Mouse (Mus musculus) left cerebral cortex, postnatal 4 days (tissue): ENCODE measurements around the gene Glce. TPM values are rescaled to one million over a fixed set of nuclear protein-coding genes. Genes with fewer than 3 reads are reported as not detected.

Experiments used
- DNase-seq: peaks from one replicate; pipeline ENCODE4 v3.0.0-alpha.2; 2022
- intact Hi-C: fragments of 180-260 bp; cut with DNase I; formaldehyde crosslinking; loops from one replicate; pipeline ENCODE4 v1.15.1; 2025
- total RNA-seq, 2 experiments: library from RNA; stranded (reverse); gene quantifications; 2 replicates each; pipeline ENCODE4 v1.2.3; 2021

Gene Glce
- total RNA-seq, 2 experiments from 2014 or later: 28.2 to 29.2 TPM

DNA sequence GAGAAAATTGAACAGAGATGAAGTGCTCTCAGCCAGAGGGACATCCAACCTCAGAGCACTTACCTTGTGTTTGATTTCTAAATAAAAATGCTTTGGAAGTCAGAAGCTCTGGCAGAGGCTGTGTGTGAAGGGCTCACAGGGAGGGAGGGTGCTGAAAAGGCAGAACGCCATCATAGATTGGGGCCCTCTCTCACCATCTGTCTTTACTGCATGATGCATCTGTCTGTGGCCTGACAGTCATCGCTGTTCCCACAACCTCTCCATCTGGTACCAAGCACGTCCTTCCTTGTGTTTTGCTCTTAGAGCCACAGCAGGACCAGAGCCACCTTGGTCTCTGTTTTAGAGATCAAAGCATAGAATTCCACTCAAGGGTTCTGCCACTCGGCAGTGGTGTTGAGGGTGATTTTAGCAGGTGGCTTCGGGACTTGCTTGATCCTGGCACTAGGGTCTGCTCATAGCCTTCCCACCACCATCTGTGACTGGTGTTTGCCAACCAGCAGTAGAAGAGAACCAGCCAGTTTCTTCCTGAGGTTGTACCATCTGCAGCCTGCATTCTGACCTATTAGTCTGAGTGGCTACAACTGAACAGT is 3.6 kb upstream of the Glce start:
- DNase-seq: peak; percentile 69
- intact Hi-C loops: loop anchor here (10.0 kb wide), 1 partner anchor 89 kb away; no protein-coding TSS in a partner anchor

DNA sequence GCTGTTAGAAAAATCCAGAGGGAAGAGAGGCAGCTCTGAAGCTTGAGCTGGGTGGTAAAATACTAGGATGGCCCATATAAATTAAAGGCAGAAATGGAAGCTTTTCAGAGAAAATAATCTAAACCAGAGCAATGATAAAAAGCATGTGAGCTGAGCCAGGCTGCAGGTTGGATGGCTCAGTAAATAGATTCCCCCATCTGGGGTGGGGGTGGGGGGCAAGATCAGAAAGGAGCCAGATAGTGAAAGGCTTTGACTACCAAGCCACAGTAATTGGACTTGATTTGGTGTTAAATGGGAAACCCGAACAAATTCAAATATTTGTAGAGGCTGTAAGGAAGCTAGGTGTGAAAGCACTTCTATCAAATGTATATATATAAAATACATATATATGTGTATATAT is 1.8 kb upstream of the Glce start:
- peak; percentile 33 for DNase-seq
- intact Hi-C loops: loop anchor here (10.0 kb wide), 1 partner anchor 91 kb away; no protein-coding TSS in a partner anchor

DNA sequence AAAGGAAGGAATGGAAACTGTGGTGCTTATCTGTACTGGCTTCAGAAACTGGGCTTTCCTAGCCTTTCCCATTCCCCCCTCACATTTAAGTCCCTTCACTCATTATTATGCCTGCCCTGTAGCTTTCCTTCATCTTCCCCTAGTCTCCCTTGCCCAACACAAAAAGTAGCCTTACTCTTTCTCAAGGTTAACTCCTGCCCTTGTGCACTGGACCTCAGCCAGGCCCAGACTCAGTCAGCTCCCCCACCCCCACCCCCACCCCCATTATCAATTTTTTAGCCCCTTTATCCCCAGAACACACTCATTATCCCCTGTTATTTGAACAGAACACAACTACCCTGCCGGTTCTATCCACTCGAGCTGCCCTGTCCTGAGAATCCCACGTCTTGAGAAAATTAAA is 1.0 kb upstream of the Glce start:
- intact Hi-C loops: loop anchor here (10.0 kb wide), 1 partner anchor 91 kb away; no protein-coding TSS in a partner anchor

DNA sequence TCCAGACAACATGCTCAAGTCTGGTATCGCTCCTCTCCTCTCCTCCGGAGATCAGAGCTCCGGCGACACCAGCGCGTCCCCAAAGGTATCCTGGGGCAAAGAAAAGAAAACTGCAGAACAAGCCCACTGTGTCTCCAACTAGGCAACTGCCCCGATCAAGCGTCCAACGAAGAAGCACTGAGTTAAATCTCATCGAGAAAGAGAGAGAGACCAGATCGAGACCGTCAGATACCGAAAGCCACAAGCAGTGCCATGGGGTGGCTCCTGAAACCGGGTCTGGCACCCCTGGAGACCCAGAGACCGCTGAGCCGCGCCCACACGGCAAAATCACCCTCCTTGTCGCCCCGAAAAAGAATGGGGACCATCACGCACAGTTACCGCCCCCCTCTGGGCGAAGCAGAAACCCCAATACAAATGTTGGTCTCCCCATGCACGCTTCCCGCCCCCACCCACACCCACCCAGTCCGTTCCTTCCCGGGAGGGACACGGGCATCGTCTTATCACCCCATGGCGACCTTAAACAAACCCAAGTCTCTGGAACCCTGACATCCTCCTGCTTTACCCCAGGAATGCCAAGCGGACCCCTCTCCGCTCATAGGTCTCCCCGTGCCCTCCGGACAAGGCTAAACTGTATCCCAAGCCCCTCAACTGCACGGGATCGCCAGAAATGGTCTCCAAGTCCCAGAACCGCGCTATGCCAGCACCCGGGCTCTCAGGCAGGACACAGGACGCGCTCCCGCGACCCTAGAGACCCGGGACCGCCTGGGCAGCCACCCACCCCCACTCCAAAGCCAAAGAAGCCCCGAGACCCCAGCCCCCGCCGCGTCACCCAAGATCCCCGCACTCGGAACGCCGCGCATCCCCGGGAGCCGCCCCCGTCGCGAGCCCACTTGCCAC is 656 bp downstream of the Glce start:
- peak; percentile 43 for DNase-seq
- intact Hi-C loops: loop anchor here (10.0 kb wide), 1 partner anchor 93 kb away; no protein-coding TSS in a partner anchor

More for the DNA sequence above, 1.0 kb upstream of the Glce start:
- DNase-seq: peak; percentile 19

DNA sequence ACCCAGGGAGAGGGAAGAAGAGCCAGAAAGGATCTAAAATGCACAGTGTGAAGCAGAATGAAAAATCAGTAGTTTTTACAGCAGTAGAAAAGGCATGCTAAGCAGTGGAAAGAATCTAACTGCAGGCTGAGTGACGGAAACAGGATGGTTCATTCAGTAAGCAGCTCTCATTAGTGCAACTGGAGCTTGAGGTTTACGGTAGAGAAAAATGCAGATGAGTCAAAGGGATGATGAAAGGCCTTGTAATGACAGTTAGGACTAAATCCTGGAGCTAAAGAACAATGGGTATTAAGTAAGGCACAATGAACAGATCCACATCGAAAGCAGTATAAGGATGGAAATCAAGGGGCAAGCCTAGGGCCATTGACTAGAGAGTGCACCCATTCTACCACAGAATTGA is 3.7 kb downstream of the Glce start:
- intact Hi-C loops: loop anchor here (10.0 kb wide), 1 partner anchor 116 kb away; no protein-coding TSS in a partner anchor
- no peak for DNase-seq

DNA sequence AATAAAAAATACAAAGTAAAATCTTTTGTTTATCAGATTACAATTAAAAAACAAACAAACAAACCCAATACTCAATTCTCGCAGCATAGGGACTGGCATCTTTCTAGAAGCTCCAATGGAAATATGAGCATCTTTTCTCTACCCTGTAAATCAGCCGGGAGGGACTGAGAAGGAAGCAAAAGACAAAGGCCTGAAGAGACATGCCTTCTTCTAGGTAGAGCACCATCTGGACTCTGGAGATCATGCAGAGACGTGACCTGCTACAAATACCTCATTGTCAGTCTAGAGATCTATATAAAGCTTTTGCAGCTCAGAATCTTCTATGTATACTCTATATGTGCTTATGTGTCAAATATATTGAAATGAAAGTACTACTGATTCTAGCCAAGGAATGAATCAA is 6.6 kb downstream of the Glce start:
- no peak for DNase-seq
- intact Hi-C loops: loop anchor here (10.0 kb wide), 1 partner anchor 119 kb away; no protein-coding TSS in a partner anchor

DNA sequence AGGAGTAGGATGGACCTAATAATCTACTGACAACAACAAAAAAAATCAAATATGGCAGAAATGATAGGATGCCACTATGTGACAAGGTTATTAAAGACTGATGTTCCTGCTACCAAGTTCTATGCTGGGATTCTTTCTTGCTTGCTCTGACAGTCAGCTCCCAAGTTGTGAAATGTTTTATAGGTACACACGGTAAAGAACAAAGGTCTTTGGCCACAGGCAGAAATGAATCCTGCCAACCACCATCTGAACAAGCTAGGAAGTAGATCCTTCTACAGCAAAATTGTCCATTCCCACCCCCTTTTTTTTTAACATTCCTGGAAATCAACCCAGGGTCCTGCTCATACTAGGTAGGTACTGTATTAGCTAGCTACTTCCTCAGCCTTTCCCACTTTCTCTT is 25.9 kb downstream of the Glce start:
- intact Hi-C loops: no loop called here
- DNase-seq: no peak

DNA sequence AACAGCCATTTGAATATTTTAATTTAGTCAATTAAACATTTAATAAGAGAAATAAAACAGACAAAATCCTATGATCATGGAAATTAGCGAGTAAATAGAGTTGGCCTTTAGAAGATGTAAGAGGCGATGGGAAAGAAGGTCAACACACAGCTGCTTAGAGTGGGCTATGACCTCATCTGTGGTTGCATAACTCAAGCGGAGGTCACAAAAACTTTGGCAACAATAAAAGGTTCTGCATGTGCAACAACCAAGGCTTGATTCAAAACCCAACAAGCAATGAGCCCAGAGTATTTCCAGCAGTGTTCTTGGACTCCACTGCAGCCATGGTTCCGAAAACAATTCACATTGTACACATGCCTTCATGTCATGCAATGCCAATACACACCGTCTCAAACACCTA is 30.9 kb downstream of the Glce start:
- intact Hi-C loops: no loop called here
- DNase-seq: no peak

DNA sequence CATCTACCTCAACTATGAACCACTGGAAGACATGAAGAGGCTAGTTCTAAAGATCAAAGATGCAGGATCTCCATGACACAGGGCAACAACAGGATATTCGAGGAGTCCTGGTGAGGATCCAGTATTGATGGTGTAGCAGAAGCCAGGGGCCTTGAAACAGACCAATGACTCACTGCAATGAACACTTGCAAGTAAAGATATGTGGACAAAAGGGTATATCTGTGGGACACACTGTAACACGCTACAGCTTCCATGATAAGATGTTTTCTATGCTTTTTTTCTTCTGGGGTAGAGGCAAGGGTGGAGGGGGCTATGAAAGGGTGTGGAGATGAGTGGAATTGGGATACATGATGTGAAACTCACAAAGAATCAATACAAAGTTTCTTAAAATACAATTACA is 36.9 kb downstream of the Glce start:
- intact Hi-C loops: no loop called here
- no peak for DNase-seq

DNA sequence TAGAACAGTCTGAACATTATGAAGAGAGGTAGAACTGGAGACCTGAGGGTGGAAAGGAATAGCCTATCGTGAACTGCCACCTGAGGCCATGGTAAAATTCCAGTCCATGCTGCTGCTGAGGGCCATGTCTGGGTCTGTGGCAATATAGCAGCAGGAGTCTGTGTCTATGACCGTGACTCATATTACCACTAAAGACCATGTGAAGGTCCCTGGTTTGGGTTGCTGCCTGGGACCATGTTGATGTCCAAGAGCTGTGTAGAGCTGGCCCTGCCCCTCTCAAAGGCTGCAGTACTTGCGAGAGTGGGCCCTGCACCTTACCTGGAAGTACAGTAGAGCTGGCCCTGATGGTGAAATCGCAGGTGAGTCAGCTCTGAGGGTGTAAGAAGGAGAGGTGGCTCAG is 37.6 kb downstream of the Glce start:
- intact Hi-C loops: no loop called here

DNA sequence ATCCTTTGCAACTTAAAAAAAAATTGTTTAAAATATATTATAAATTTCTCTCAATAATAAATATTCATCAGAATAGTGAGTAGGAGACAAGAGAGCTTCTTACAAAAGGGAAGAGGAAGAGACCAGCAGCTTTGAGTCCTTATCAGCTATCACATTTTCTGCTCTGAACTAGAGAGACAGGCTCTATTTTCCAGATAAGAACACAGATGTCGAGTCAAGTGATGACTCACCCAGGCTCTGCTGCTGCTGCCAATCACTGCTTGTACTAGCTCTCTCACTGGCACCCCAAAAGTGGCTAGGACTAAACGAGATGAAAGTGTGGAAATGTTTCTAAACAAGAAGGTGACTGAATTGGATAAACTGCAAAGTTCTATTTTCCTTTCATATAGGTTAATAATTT is 39.5 kb downstream of the Glce start:
- no peak for DNase-seq
- intact Hi-C loops: no loop called here

More for the DNA sequence above, 37.6 kb downstream of the Glce start:
- DNase-seq: no peak

DNA sequence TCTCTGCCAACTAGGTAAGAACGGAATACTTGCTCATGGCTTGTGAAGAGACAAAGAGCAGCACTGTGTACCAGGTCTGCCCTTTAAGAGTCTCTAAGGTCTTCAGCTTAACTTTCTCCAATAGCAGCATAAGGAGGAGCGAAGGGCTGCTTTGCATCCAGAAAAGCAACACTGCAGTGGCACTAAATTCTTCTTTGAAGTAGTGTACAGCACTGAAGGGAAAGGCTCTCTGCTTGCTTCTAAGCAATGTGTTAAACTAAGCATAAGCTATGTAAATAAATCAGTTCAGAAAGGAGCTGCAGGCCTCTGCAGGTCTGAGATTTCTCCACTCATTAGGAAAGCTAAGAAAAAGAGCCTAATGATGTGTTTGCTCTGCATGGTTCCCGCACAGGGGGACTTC is 40.9 kb downstream of the Glce start:
- intact Hi-C loops: no loop called here
- DNase-seq: no peak

DNA sequence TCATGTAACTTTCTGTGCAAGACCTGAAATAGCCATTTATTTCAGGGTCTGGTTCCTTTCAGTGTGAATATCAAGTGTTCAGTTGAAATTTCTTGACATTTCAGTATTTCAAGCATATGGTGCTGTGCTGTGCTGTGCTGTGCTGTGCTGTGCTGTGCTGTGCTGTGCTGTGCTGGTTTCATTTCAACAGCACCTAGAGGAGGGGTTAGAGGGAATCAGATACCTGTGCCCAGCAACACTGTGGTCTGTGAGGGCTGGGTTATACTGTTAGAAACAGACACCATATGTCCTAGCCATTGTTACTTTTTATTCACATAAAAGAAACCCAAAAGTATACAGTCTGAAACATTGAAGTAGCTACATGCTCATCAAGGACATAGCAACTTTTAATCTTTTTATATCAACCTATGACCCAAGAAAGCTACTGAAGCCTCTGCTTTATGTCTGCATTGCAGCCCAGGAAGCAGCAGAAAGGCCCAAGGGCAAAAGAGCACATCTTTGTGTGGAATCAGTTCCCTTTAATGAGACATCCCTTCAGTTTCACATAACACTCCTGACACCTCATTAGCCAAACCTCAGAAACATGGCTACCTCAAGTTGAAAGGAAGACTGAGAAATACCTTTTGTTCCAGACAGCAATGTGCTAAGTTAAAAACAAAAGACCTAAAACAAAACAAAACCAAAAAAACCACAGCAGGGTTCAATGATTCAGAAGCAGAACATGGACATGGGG is 42.3 kb downstream of the Glce start:
- no peak for DNase-seq
- intact Hi-C loops: no loop called here

DNA sequence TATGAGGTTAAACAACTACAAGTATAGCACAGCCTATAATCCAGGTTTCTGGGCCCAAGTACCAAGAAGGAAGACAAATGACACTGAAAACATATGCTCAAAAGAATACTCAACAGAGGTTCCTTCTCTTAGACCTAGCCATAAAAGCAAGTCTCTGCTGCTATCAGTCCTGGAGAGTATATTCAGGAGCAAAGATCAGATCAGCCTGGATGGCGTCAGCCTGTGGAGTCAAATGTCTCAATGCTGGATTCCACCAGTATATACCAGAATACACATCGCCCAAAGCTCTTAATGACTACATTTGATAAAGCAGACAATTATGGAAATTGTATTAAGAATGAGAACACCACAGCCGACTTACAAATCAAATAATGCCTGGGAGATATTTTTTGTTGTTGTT is 60.2 kb downstream of the Glce start:
- intact Hi-C loops: no loop called here
- DNase-seq: no peak

DNA sequence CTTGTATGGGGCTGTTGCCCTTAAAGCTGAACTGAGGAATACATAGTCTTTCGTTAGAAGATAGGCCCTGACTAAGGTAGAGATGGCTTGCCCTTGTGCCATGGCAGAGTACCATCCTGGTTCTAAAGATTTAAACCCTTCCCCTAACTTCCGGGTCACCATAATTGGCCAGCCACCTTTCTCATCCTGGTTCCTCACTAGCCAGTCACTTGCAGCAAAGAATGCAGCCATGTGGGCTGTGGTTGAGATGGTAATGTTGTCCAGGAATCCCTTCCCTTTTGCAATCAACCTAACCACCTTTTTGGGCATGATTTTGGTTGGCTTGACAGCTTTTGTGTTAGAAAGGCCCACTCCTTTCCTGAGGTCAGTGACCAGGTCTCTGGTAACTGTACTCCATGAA is 62.0 kb downstream of the Glce start:
- DNase-seq: no peak
- intact Hi-C loops: no loop called here

DNA sequence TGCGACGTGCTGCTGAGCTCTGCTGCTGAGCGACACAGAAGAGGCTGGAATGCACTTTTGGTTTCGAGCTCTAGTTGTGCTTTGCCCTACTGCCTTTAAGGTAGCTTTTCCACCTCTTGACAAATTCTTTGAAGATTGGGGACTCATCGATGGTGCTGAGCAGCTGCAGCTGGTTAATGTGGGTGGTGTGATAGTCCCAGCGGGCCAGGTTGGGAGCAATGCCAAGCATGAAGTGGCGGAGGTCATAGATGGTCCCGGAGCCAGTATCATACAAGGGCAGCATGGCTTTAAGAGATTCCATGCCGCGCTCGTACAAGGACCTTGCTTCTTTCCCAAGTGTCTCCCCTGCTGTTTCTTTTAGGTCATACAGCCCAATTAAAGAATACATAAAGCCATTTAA is 62.5 kb downstream of the Glce start:
- no peak for DNase-seq
- intact Hi-C loops: no loop called here

DNA sequence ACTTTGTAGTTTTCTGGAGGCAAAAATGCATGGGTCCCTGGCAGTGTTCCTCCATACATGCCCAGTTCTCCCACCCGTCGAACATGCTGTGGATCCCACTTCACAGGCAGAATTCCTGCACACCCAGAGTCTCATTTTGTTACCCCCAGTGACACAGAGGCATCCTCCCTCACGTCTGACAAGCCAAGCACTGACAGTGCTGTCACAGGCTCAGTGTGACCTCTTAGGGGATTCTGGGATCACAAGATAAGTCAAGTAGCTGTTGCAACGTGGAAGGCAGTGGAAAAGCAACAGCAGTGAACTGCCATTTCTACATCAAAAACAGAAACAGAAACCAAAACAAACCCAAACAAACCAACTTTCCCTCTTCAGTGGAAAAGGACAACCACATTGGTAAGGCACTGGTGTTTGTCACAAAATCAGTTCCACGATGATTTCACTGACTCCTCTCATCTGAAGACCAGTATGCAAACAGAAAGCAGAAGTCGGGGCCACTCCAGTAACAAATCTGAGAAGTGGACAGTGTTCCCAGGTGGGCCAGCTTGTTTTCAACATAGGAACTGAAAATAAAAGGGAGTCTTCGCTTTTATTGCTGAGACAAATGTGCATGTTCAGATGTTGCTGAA is 64.5 kb downstream of the Glce start:
- intact Hi-C loops: no loop called here
- DNase-seq: no peak

DNA sequence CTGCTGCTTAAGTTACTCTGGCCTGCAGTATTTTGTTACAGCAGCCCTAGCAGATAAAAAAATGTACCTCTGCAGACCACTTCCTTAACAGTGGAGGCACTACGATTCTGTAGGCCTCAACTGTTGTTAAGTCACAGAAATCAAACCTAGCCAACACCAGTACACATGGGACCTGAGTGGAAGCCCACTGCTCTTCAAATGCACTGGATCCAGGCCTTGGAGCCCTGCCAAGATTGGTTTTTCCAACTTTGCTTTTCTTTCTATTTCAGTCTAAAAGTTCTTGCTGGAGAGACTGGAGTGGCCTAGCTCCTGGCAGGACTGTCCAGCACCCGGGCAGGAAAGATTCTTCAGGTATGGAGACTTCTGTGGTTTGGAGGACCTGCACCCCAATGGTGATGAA is 66.2 kb downstream of the Glce start:
- DNase-seq: no peak
- intact Hi-C loops: no loop called here

DNA sequence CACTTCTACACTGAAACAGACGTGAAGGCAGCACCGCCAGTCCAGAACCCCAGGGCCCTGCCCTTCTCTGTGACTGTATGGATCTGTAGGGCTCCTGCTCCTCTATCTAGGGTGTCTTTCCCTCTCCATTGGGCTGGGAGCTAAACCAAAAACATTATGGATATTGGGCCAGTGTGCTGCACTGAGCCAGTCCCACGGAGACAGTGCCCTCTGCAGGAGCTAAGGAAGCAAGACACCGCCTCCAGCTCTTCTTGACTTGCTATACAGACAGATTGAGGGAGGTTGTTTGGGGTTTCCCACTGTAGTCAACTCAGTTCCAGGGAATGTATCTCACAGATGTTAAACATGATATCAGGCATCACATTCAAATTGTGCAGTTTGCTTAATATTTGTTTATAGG is 71.7 kb downstream of the Glce start:
- intact Hi-C loops: no loop called here
- peak; percentile 40 for DNase-seq

DNA sequence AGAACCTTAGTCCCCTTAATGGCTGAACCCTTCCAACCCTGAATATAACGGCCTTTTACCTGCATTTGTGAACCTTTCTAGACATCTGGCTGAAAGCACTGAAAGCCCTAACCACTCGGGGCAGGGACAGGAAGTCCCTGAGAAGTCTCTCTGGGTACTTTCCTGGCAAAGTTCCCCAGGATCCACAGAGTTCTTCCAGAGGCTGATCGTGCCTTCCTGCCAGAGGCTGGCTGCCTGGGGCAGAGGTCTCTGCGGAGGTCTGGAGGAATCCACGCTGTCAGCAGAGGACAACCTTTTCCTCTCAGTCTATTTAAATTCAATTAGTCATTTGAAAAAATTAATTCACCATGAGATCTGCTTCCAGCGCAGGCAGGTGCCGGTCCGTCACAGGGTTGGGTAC is 73.3 kb downstream of the Glce start:
- intact Hi-C loops: no loop called here

DNA sequence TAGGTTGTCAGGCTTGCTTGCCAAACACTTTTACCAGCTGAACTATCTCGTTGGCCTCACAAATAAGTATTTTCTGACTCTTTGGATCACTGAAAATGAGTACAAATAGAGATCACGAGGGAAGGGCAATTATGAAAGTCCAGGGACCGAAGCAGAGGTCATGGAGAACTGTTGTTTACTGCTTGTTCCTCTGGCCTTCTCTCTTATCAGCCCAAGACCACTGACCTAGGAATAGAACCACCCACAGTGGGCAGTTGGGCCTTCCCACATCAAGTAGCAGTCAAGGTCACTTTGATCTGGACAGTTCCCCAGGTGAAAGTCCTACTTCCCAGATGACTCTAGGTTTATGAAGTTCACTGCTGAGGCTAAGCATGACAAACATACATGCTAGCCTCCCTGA is 80.3 kb downstream of the Glce start:
- intact Hi-C loops: loop anchor here (5.0 kb wide), 1 partner anchor 200 kb away; no protein-coding TSS in a partner anchor
- no peak for DNase-seq

More for the DNA sequence above, 73.3 kb downstream of the Glce start:
- no peak for DNase-seq
